In genomic region chr16:16676305-16676704, GRCm38 (mm10) we compare ENCODE assay signal across 22 mouse cellular contexts. TPM values are rescaled to one million over a fixed set of nuclear protein-coding genes. Genes with fewer than 3 reads are reported as not detected.
"Had no signal": no experiment of that assay in that cellular context is flagged by ENCODE, and none has a peak within 500 bp of the region (broad histone marks: within the 10 kb centered on the region; RNA-seq: fewer than 3 reads in every experiment).

Gene Olfr19, minus strand, starts transcription at chr16:16676405.

- DNase-seq: left cerebral cortex, postnatal 4 days; liver; liver, embryonic 13.5 days; liver, postnatal 0 days; lung, adult 18-20 months; lung, adult 2 months; lung, embryonic 14.5 days; lung, postnatal 10 days; lung, postnatal 14 days; lung, postnatal 36 days; lung, postnatal 4 days; midbrain, embryonic 14.5 days had no signal

RNA-seq across cellular contexts. Expression of gene Olfr19, which starts in this region (rescaled TPM):
- total RNA-seq: left cerebral cortex, postnatal 10 days; left cerebral cortex, postnatal 14 days; left cerebral cortex, postnatal 25 days; left cerebral cortex, postnatal 36 days; left cerebral cortex, postnatal 4 days; liver, adult 2 months; megakaryocyte progenitor cell, adult 5-6 weeks; megakaryocyte, adult 5-6 weeks; megakaryocyte-erythroid progenitor cell, adult 5-6 weeks; midbrain, postnatal 0 days; monocyte, adult 5-6 weeks had no signal
